Mouse (Mus musculus) gastrocnemius, postnatal 4 days (tissue): ENCODE measurements around the gene Olfr1511. TPM values are rescaled to one million over a fixed set of nuclear protein-coding genes. Genes with fewer than 3 reads are reported as not detected.
"Not testable (repeated sequence)": the region's sequence is repeated elsewhere in the genome, so short reads cannot be mapped to it uniquely, and the experiment has no call there.

Source experiments
- DNase-seq, 2 experiments: peaks; one replicate each; pipeline ENCODE4 v3.0.0; 2021 to 2022; ENCODE audit warnings: low spot score in 2 of 2, mixed read lengths in 2 of 2
- long read RNA-seq, 2 experiments: library from polyadenylated mRNA; stranded (forward); transcript quantifications; one replicate each; pipeline ENCODE4 v2.0.0; 2021
- total RNA-seq, 2 experiments: library from RNA; stranded (reverse); gene quantifications; 2 replicates each; pipeline ENCODE4 v1.2.3; 2021

Olfr1511 gene
- not detected for total RNA-seq
- long read RNA-seq, experiment 1 = 0 reads
- long read RNA-seq, experiment 2 = 0 reads

GRCm38 (mm10) chr14:52397279-52397678 lies at the start of gene Olfr1511:
Gene Olfr1511 (minus strand): TSS chr14:52397379.
- DNase-seq = no peak

DNA sequence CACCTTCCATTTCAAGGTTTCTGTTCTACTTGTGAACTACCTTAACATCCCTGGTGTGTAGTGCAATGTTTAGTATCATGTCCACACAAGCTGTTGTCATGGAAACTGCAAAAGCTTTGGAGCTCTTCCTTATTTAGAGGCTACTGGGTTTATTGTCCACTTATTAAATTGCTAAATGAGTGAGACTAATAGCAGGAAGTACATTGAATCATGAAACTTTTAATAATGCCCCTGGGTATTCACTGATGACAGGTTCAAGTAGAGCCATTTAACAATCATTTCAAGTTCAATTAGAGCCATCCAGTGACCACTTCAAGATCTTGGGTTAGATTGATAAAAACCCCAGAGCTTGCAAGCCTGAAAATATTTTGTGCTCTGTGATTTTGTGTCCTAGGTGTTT lies 45.5 kb upstream of the Olfr1511 start, which contains the start of gene Olfr1509:
Gene Olfr1509, plus strand, starts transcription at position 301 of the 400 bp plus-strand sequence.
- DNase-seq = no peak

DNA sequence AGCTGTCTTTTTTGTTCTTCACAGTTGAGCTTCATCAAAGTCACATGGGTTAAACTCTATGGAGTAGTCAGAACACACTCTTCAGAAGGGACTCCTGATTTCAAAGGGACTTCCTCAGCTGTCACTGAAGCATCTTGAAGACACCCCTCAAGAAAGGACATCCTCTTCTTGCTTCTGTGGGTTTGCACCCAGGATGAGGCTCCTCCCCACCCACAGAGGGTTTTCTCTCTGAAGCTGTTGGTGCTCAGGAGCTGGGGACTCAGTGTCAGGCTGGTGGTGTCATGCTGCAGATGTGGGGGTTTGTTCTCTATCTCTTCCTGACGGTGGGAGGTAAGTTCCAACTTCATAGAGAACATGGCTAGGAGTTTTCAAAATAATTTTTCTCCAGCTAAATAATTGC lies 30.5 kb upstream of the Olfr1511 start:
- no peak for DNase-seq

DNA sequence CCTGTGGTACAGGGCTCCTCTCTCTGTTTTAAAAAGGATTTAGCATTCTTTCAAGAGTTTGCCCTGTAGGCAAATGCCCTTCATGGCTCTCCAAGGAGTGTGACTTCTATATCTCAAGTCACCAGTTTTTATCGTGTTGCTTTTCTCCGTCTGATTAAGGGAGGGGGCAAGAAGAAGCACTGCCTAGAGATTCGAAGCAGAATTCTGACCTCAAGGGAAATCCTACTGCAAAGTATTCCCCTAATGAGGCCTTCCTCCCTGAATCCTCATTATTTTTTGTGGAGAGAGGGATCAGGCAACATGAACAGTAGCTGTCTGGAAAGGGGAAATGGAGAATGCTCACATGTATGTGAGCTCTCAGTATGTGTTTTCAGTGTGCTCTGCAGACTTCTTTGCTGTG lies 17.1 kb upstream of the Olfr1511 start, which contains the start of gene Olfr1510:
Gene Olfr1510, minus strand, starts transcription at position 101 of the 400 bp plus-strand sequence.
- DNase-seq = no peak

DNA sequence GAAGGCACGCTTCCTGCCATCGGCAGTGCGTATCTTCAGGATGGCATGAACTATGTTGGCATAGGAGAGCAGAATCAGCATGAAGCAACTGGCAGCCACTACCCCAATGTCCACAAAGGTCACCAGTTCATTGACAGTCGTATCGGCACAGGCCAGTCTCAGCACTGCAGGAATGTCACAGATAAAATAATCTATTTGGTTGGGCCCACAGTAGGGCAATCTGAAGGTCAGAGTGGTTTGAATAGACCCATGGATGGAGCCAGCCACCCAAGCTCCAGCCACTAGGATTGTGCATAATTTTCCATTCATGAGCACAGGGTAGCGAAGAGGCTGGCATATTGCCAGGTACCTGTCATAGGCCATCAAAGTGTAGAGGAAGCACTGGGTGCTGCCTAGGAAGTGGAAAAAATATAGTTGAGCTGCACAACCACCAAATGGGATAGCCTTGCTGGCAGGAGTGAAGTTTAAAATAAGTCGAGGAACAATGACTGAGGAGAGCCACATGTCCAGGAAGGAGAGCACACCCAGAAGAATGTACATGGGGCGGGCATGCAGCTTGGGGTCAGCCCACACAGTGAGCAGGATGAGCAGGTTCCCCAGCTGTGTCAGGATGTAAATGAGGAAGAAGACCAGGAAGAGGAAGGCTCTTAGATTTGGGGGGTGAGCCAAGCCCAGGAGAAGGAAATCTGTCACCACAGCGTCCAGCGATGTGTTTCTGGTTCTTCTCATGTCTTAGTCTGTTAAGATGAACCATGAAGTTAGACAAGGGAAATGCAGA lies 13.2 kb upstream of the Olfr1511 start:
- not testable (repeated sequence) for DNase-seq

DNA sequence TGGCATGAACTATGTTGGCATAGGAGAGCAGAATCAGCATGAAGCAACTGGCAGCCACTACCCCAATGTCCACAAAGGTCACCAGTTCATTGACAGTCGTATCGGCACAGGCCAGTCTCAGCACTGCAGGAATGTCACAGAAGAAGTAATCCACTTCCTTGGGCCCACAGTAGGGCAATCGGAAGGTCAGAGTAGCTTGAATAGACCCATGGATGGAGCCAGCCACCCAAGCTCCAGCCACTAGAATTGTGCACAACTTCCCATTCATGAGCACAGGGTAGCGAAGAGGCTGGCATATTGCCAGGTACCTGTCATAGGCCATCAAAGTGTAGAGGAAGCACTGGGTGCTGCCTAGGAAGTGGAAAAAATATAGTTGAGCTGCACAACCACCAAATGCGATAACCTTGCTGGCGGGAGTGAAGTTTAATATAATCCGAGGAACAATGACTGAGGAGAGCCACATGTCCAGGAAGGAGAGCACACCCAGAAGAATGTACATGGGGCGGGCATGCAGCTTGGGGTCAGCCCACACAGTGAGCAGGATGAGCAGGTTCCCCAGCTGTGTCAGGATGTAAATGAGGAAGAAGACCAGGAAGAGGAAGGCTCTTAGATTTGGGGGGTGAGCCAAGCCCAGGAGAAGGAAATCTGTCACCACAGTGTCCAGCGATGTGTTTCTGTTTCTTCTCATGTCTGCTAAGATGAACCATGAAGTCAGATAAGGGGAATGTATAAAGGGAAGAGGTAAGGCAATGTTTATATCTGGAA lies 6.9 kb downstream of the Olfr1511 start:
- not testable (repeated sequence) for DNase-seq

DNA sequence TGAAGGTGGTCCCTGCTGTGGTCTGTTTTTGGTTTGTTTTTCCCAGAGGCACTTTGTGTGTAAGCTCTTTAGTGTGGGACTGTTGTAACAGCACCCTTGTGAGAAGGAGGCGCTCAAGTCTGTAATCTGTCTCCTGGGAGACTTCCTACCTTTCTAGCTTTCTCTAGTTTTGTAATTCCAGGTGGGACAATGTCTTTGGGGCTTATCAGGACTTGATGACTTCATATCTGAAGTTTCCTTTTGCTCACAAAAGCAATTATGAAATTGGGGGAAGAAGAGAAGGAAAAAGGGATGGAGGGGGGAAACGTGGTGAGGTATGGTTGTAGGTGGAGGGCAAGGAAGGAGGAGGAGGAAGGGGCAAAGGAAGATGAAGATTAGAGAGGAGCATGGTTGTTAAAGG lies 18.1 kb downstream of the Olfr1511 start, which contains the start of gene Olfr1512:
Gene Olfr1512, minus strand, starts transcription at position 101 of the 400 bp plus-strand sequence.
- DNase-seq = no peak

DNA sequence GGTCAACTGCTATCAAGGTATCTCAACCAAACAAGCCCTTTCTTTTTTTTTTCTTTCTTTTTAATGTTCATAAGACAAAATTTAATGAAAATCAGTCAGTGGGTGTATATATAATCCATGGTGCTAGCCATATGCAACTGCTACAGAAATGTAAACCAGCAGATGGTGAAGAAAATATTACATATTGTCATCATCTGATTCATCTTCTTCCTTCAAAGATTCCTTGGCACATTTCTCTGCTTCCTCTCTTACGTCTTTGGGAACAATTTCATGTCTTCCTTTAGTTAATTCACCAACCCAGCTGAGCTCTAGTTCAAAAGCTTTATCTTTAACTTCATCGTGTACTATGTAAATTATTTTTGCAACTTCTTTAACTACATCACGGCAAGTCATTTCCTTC lies 28.4 kb downstream of the Olfr1511 start:
- no peak for DNase-seq

GRCm38 (mm10) chr14:52356308-52356707 lies 40.9 kb downstream of the Olfr1511 start, which contains the start of gene Olfr1513:
Gene Olfr1513 (minus strand): TSS chr14:52356408.
- no peak for DNase-seq

Other genes starting within 250 kb of the Olfr1511 start
- 10 to 100 TPM; 44.0 to 47.8 TPM for gene Supt16, start 200.0 kb downstream of the Olfr1511 start, total RNA-seq
- 10 to 100 TPM; 76.4 to 78.8 TPM for gene Chd8, start 139.6 kb downstream of the Olfr1511 start, total RNA-seq
- 10 to 100 TPM; 41.8 to 42.0 TPM for gene Tox4, start 118.2 kb downstream of the Olfr1511 start, total RNA-seq
- gene Rab2b, start 117.8 kb downstream of the Olfr1511 start, total RNA-seq = 10 to 100 TPM in 1 of 2 experiments, 1 to 10 TPM in 1; 9.1 to 12.5 TPM
- 10 to 100 TPM; 22.1 to 24.8 TPM for gene Mettl3, start 92.3 kb downstream of the Olfr1511 start, total RNA-seq
- gene Sall2, start 68.6 kb downstream of the Olfr1511 start, total RNA-seq = 1 to 10 TPM; 7.2 to 7.4 TPM
- gene Olfr1513, start 41.0 kb downstream of the Olfr1511 start, total RNA-seq = not detected
- not detected for gene Olfr1512, start 18.2 kb downstream of the Olfr1511 start, total RNA-seq
- not detected for gene Olfr1510, start 17.0 kb upstream of the Olfr1511 start, total RNA-seq
- not detected for gene Olfr1509, start 45.6 kb upstream of the Olfr1511 start, total RNA-seq
- gene Olfr1508, start 70.1 kb upstream of the Olfr1511 start, total RNA-seq = under 1 TPM in 1 of 2 experiments, not detected in 1; 0.05 TPM
- under 1 TPM in 1 of 2 experiments, not detected in 1; 0.67 TPM for gene Olfr1507, start 98.4 kb upstream of the Olfr1511 start, total RNA-seq